Mouse (Mus musculus): ENCODE measurements around the gene Cdc25b. TPM values are rescaled to one million over a fixed set of nuclear protein-coding genes. Genes with fewer than 3 reads are reported as not detected.

Gene Cdc25b
- polyA plus RNA-seq, 1 experiment from 2014 or later, result 23.9 TPM

- Histone ChIP-seq H3K4me3 (peak overlapping the region; percentile 64), H3K9ac (peak overlapping the region; percentile 96), H3K9me3 (no peaks in the 10 kb centered on the region), H3K27me3 (replicated peaks) (no peaks in the 10 kb centered on the region), H3K4me2 (peak overlapping the region; percentile 97), H3K36me3 (replicated peaks) (no peaks in the 10 kb centered on the region), H3K4me1 (peaks cover 43% of the 10 kb centered on the region), H3K27ac (peak overlapping the region; percentile 96)
- under 1% methylated on average over 67 of the region's 67 CpGs for WGBS
- peak; percentile 72 for ATAC-seq (replicated peaks)
Measured at GRCm38 (mm10) chr2:131179246-131179886, 7.4 kb upstream of the Cdc25b start.

GRCm38 (mm10) chr2:131179990-131180587 is 6.7 kb upstream of the Cdc25b start, which contains the start of gene Cenpb:
Gene Cenpb (minus strand): TSS chr2:131180067.
- Histone ChIP-seq H3K4me3 (peak within 1 kb of the TSS; percentile 64), H3K27ac (peak within 1 kb of the TSS; percentile 96), H3K9me3 (no peaks in the 10 kb centered on the region), H3K4me1 (peaks cover 36% of the 10 kb centered on the region), H3K9ac (peak within 1 kb of the TSS; percentile 96), H3K27me3 (replicated peaks) (no peaks in the 10 kb centered on the region), H3K4me2 (peak within 1 kb of the TSS; percentile 97), H3K36me3 (replicated peaks) (no peaks in the 10 kb centered on the region)
- peak; percentile 85 for ATAC-seq (replicated peaks)
- WGBS, result 2% methylated on average over 47 of the region's 57 CpGs

GRCm38 (mm10) chr2:131186343-131186742 is 406 bp upstream of the Cdc25b start:
- H3K4me2 ChIP-seq, result peak overlapping the region; percentile 69
- peaks cover 34% of the 10 kb centered on the region for H3K4me1 ChIP-seq
- H3K9ac ChIP-seq, result peak overlapping the region; percentile 55; the same call in 1 of the 2 replicates
- H3K4me3 ChIP-seq, result peak overlapping the region; percentile 58
- no peaks in the 10 kb centered on the region for H3K27me3 ChIP-seq (replicated peaks)
- H3K27ac ChIP-seq, result peak overlapping the region; percentile 45; the same call in 1 of the 2 replicates
- H3K9me3 ChIP-seq, result no peaks in the 10 kb centered on the region
- 2% methylated on average over 14 of the region's 14 CpGs for whole genome bisulfite sequencing
- peak; percentile 57 for ATAC-seq (replicated peaks)
- H3K36me3 ChIP-seq (replicated peaks), result no peaks in the 10 kb centered on the region

- Histone ChIP-seq H3K4me2 (peak overlapping the region; percentile 69), H3K27me3 (replicated peaks) (no peaks in the 10 kb centered on the region), H3K4me3 (peak overlapping the region; percentile 58), H3K4me1 (peaks cover 36% of the 10 kb centered on the region), H3K36me3 (replicated peaks) (no peaks in the 10 kb centered on the region), H3K9me3 (no peaks in the 10 kb centered on the region), H3K27ac (peak overlapping the region; percentile 45; the same call in 1 of the 2 replicates), H3K9ac (peak overlapping the region; percentile 55)
- 24% methylated on average over 3 of the region's 3 CpGs for WGBS
- ATAC-seq (replicated peaks), result no peak
Measured at GRCm38 (mm10) chr2:131187602-131187922, 813 bp downstream of the Cdc25b start.

GRCm38 (mm10) chr2:131188311-131188710 is 1.6 kb downstream of the Cdc25b start:
- H3K4me3 ChIP-seq, result no peak overlapping the region
- H3K4me1 ChIP-seq, result peaks cover 36% of the 10 kb centered on the region
- no peak overlapping the region for H3K27ac ChIP-seq
- H3K36me3 ChIP-seq (replicated peaks), result no peaks in the 10 kb centered on the region
- H3K4me2 ChIP-seq, result no peak overlapping the region
- no peaks in the 10 kb centered on the region for H3K9me3 ChIP-seq
- no peak overlapping the region for H3K9ac ChIP-seq
- WGBS, result 95% methylated on average over 5 of the region's 5 CpGs
- ATAC-seq (replicated peaks), result no peak
- no peaks in the 10 kb centered on the region for H3K27me3 ChIP-seq (replicated peaks)

- H3K27me3 ChIP-seq (replicated peaks), result no peaks in the 10 kb centered on the region
- no peaks in the 10 kb centered on the region; the same call in 1 of the 2 replicates for H3K36me3 ChIP-seq (replicated peaks)
- no peak overlapping the region for H3K4me3 ChIP-seq
- 29% methylated on average over 5 of the region's 5 CpGs for WGBS
- no peak for ATAC-seq (replicated peaks)
- peak overlapping the region; percentile 13; the same call in 1 of the 2 replicates for H3K27ac ChIP-seq
- no peaks in the 10 kb centered on the region for H3K9me3 ChIP-seq
- H3K4me1 ChIP-seq, result peaks cover 36% of the 10 kb centered on the region
- no peak overlapping the region for H3K4me2 ChIP-seq
- H3K9ac ChIP-seq, result no peak overlapping the region
Measured at GRCm38 (mm10) chr2:131189521-131190309, 3.0 kb downstream of the Cdc25b start.

GRCm38 (mm10) chr2:131190344-131191004 is 3.7 kb downstream of the Cdc25b start:
- H3K4me1 ChIP-seq, result peaks cover 36% of the 10 kb centered on the region
- H3K4me3 ChIP-seq, result no peak overlapping the region
- peak; percentile 34 for ATAC-seq (replicated peaks)
- H3K9me3 ChIP-seq, result no peaks in the 10 kb centered on the region
- H3K9ac ChIP-seq, result no peak overlapping the region
- 11% methylated on average over 10 of the region's 10 CpGs for WGBS
- H3K27ac ChIP-seq, result peak overlapping the region; percentile 67
- H3K4me2 ChIP-seq, result no peak overlapping the region
- no peaks in the 10 kb centered on the region; the same call in 1 of the 2 replicates for H3K36me3 ChIP-seq (replicated peaks)
- H3K27me3 ChIP-seq (replicated peaks), result no peaks in the 10 kb centered on the region

- no peak overlapping the region for H3K9ac ChIP-seq
- 52% methylated on average over 7 of the region's 7 CpGs for WGBS
Measured at GRCm38 (mm10) chr2:131191005-131191390, 4.2 kb downstream of the Cdc25b start.

GRCm38 (mm10) chr2:131196606-131197316 is 10.0 kb downstream of the Cdc25b start:
- no peaks in the 10 kb centered on the region for H3K4me1 ChIP-seq
- no peak overlapping the region for H3K9ac ChIP-seq
- H3K27me3 ChIP-seq (replicated peaks), result no peaks in the 10 kb centered on the region
- no peak for ATAC-seq (replicated peaks)
- H3K4me3 ChIP-seq, result no peak overlapping the region
- H3K4me2 ChIP-seq, result no peak overlapping the region
- no peaks in the 10 kb centered on the region; the same call in 1 of the 2 replicates for H3K36me3 ChIP-seq (replicated peaks)
- WGBS, result 92% methylated on average over 16 of the region's 16 CpGs
- H3K9me3 ChIP-seq, result no peaks in the 10 kb centered on the region
- H3K27ac ChIP-seq, result no peak overlapping the region

More at GRCm38 (mm10) chr2:131191005-131191390, 4.2 kb downstream of the Cdc25b start:
- no peak overlapping the region for H3K4me3 ChIP-seq
- H3K4me1 ChIP-seq, result peaks cover 36% of the 10 kb centered on the region
- H3K27me3 ChIP-seq (replicated peaks), result no peaks in the 10 kb centered on the region
- peak overlapping the region; percentile 67 for H3K27ac ChIP-seq
- ATAC-seq (replicated peaks), result no peak
- H3K9me3 ChIP-seq, result no peaks in the 10 kb centered on the region
- no peak overlapping the region for H3K4me2 ChIP-seq
- H3K36me3 ChIP-seq (replicated peaks), result no peaks in the 10 kb centered on the region; the same call in 1 of the 2 replicates

GRCm38 (mm10) chr2:131200710-131201109 is 14.0 kb downstream of the Cdc25b start:
- H3K27me3 ChIP-seq (replicated peaks), result no peaks in the 10 kb centered on the region
- 0 out of 2 replicates have a peak, but pooled peaks cover 2% of the 10 kb centered on the region for H3K4me1 ChIP-seq
- H3K36me3 ChIP-seq (replicated peaks), result no peaks in the 10 kb centered on the region
- no peak overlapping the region for H3K4me2 ChIP-seq
- ATAC-seq (replicated peaks), result no peak
- WGBS, result 85% methylated on average over 2 of the region's 2 CpGs
- H3K9me3 ChIP-seq, result no peaks in the 10 kb centered on the region
- H3K9ac ChIP-seq, result no peak overlapping the region
- no peak overlapping the region for H3K27ac ChIP-seq
- H3K4me3 ChIP-seq, result no peak overlapping the region

- Histone ChIP-seq H3K9me3 (no peaks in the 10 kb centered on the region), H3K36me3 (replicated peaks) (no peaks in the 10 kb centered on the region), H3K27me3 (replicated peaks) (no peaks in the 10 kb centered on the region), H3K4me2 (no peak overlapping the region), H3K4me1 (0 out of 2 replicates have a peak, but pooled peaks cover 2% of the 10 kb centered on the region), H3K27ac (no peak overlapping the region), H3K4me3 (no peak overlapping the region), H3K9ac (no peak overlapping the region)
- 88% methylated on average over 3 of the region's 3 CpGs for WGBS
- no peak for ATAC-seq (replicated peaks)
Measured at GRCm38 (mm10) chr2:131201262-131201661, 14.5 kb downstream of the Cdc25b start.

All from midbrain, embryonic 15.5 days (tissue).